Mouse (Mus musculus) kidney, adult 18-20 months (tissue): ENCODE measurements around the gene Reln.
A peak's percentile ranks its signal among the peaks of the same experiment; 100 is the strongest.

Experiments
- DNase-seq: peaks from one replicate; pipeline ENCODE4 v3.0.0; 2021

The Reln gene

GRCm38 (mm10) chr5:21983021-21983667, 361.4 kb downstream of the Reln start:
- no peak for DNase-seq

- no peak for DNase-seq
Observed at GRCm38 (mm10) chr5:21981216-21981615, 363.3 kb downstream of the Reln start.

- no peak for DNase-seq
Observed at GRCm38 (mm10) chr5:21980544-21980943, 364.0 kb downstream of the Reln start.

GRCm38 (mm10) chr5:21973266-21974010, 371.1 kb downstream of the Reln start:
- no peak for DNase-seq

GRCm38 (mm10) chr5:21961796-21962195, 382.7 kb downstream of the Reln start:
- peak; percentile 41 for DNase-seq

- DNase-seq = peak; percentile 44
Observed at GRCm38 (mm10) chr5:21960151-21960550, 384.4 kb downstream of the Reln start.

- DNase-seq = no peak
Observed at GRCm38 (mm10) chr5:21957586-21957985, 386.9 kb downstream of the Reln start.

GRCm38 (mm10) chr5:21957061-21957460, 387.4 kb downstream of the Reln start:
- no peak for DNase-seq

- DNase-seq = no peak
Observed at GRCm38 (mm10) chr5:21949507-21949897, 395.0 kb downstream of the Reln start.

- no peak for DNase-seq
Observed at GRCm38 (mm10) chr5:21948736-21949506, 395.6 kb downstream of the Reln start.

GRCm38 (mm10) chr5:21947610-21948381, 396.7 kb downstream of the Reln start:
- DNase-seq = no peak

GRCm38 (mm10) chr5:21944579-21944978, 399.9 kb downstream of the Reln start:
- no peak for DNase-seq

GRCm38 (mm10) chr5:21939405-21939804, 405.1 kb downstream of the Reln start:
- DNase-seq = no peak

GRCm38 (mm10) chr5:21938138-21938537, 406.4 kb downstream of the Reln start:
- DNase-seq = peak; percentile 20

- no peak for DNase-seq
Observed at GRCm38 (mm10) chr5:21936627-21937026, 407.9 kb downstream of the Reln start.

- no peak for DNase-seq
Observed at GRCm38 (mm10) chr5:21936096-21936495, 408.4 kb downstream of the Reln start.

GRCm38 (mm10) chr5:21934811-21935396, 409.6 kb downstream of the Reln start:
- DNase-seq = no peak

- no peak for DNase-seq
Observed at GRCm38 (mm10) chr5:21934173-21934698, 410.3 kb downstream of the Reln start.

GRCm38 (mm10) chr5:21933340-21934075, 411.0 kb downstream of the Reln start:
- no peak for DNase-seq

- DNase-seq = no peak
Observed at GRCm38 (mm10) chr5:21931151-21931550, 413.4 kb downstream of the Reln start.

- no peak for DNase-seq
Observed at GRCm38 (mm10) chr5:21920310-21920709, 424.2 kb downstream of the Reln start.
